Mouse (Mus musculus) gastrocnemius, postnatal 14 days (tissue): ENCODE results near the gene Map4k5. TPM values are rescaled to one million over a fixed set of nuclear protein-coding genes. Genes with fewer than 3 reads are reported as not detected.

Source experiments
- DNase-seq: peaks from one replicate; pipeline ENCODE4 v3.0.0; 2021; ENCODE audit warnings: mixed read lengths
- intact Hi-C: fragments of 180-260 bp; cut with DNase I; formaldehyde crosslinking; loops from one replicate; pipeline ENCODE4 v1.15.1; 2025; ENCODE audit warnings: low total_unique reads
- total RNA-seq, 2 experiments: library from RNA; stranded (reverse); gene quantifications; 2 replicates each; pipeline ENCODE4 v1.2.3; 2021

Map4k5 gene
- total RNA-seq, 2 experiments from 2014 or later: 20.3 to 21.3 TPM

GRCm38 (mm10) chr12:69890476-69890875, 2.5 kb downstream of the Map4k5 start:
- DNase-seq: no peak
- intact Hi-C loops: loop anchor here (10.0 kb wide), 1 partner anchor 56 kb away; no protein-coding TSS in a partner anchor

GRCm38 (mm10) chr12:69890051-69890450, 2.9 kb downstream of the Map4k5 start:
- no peak for DNase-seq
- intact Hi-C loops: loop anchor here (10.0 kb wide), 1 partner anchor 55 kb away; no protein-coding TSS in a partner anchor

- intact Hi-C loops: no loop called here
- DNase-seq: no peak
Measured at GRCm38 (mm10) chr12:69888345-69888744, 4.7 kb downstream of the Map4k5 start.

GRCm38 (mm10) chr12:69887776-69888175, 5.2 kb downstream of the Map4k5 start:
- intact Hi-C loops: no loop called here
- no peak for DNase-seq

- no peak for DNase-seq
- intact Hi-C loops: no loop called here
Measured at GRCm38 (mm10) chr12:69885170-69885923, 7.7 kb downstream of the Map4k5 start.

DNA sequence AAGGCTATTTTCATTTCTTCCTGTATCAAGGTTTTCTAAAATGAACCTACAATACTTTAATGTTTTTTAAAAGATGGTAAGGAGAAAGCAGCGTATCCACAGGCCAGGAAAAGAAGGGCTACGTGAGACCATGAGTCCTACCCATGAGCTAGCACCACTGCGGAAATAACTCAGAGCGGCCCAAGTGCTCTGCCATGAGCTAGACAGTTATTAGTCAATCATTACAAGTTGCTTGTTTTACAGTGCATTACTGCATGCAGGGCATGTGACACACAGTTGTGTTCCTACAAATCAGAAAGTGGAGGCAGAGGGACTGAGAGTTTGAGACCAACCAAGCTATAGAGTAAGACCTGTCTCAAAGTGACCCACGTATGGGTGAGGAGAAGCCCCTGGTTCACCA, 8.9 kb downstream of the Map4k5 start:
- DNase-seq: no peak
- intact Hi-C loops: no loop called here

GRCm38 (mm10) chr12:69881198-69881905, 11.6 kb downstream of the Map4k5 start:
- intact Hi-C loops: no loop called here
- DNase-seq: no peak

GRCm38 (mm10) chr12:69879739-69880138, 13.3 kb downstream of the Map4k5 start:
- DNase-seq: no peak
- intact Hi-C loops: no loop called here

- no peak for DNase-seq
- intact Hi-C loops: no loop called here
Measured at GRCm38 (mm10) chr12:69879172-69879665, 13.8 kb downstream of the Map4k5 start.

DNA sequence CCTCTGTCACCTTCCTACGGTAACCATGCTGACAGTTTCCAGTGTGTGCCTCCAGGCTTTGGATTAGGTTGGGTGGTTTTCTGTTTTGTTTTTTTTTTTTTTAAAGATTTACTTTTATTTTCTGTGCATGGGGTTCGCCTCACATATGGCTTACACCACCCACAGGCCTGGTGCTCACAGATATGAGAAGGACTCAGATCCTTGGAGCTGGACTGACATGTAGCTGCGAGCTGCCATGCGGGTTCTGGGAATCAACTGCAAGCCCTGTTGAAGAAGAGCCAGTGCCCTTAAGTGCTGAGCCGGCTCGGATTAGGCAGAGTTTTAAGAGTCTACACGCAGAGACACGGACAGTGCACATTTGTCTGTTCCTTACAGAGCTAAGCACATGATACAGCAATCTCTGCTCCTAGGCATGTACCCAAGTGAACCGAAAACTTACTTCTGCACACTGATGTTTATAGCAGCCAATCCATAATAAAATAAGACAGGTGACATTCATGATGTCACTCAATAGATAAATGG, 15.1 kb downstream of the Map4k5 start:
- intact Hi-C loops: no loop called here

GRCm38 (mm10) chr12:69871632-69872031, 21.4 kb downstream of the Map4k5 start:
- intact Hi-C loops: no loop called here
- no peak for DNase-seq

More for the DNA sequence above, 15.1 kb downstream of the Map4k5 start:
- no peak for DNase-seq

DNA sequence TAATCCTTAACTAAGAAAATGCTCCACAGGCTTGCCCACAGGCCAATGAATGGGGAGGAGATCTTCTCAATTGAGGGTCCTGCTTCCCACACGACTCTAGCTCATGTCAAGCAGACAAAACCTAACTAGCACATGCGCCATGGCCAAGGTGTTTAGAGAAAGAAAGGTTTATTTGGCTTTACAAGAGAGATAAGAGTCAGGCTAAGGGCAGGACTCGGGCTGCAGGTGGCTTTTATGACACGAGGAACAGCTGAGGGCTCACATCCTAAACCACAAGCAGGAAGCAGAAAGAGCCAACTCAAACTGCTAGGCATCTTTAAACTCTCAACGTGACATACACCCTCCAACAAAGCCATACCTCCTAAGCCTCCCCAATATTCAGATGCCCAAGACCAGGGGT, 25.7 kb downstream of the Map4k5 start:
- no peak for DNase-seq
- intact Hi-C loops: no loop called here

- no peak for DNase-seq
- intact Hi-C loops: no loop called here
Measured at GRCm38 (mm10) chr12:69864164-69864692, 28.8 kb downstream of the Map4k5 start.

GRCm38 (mm10) chr12:69863505-69863904, 29.5 kb downstream of the Map4k5 start:
- no peak for DNase-seq
- intact Hi-C loops: no loop called here

DNA sequence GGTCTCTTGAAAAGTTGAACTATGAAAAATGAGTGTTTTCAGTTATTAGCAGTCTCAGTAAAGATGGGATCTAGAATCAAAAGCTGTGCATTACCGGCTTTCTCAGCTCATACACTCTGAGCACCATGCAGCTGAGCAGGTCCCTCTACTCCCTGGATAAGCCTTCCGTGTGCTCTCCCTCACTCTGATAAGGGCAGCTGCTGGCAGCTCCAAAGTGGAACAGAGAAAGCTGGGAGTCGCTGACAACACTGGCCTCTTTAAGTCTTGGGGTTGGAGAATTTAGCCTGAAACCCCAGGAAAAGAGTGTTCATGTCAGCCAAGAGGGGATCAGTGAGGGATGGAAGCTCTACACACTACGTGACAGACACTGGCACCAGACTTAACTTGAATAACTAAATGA, 34.2 kb downstream of the Map4k5 start:
- intact Hi-C loops: no loop called here

GRCm38 (mm10) chr12:69857597-69857996, 35.4 kb downstream of the Map4k5 start:
- intact Hi-C loops: no loop called here
- DNase-seq: no peak

More for the DNA sequence above, 34.2 kb downstream of the Map4k5 start:
- no peak for DNase-seq

- intact Hi-C loops: no loop called here
- no peak for DNase-seq
Measured at GRCm38 (mm10) chr12:69856398-69856797, 36.6 kb downstream of the Map4k5 start.

DNA sequence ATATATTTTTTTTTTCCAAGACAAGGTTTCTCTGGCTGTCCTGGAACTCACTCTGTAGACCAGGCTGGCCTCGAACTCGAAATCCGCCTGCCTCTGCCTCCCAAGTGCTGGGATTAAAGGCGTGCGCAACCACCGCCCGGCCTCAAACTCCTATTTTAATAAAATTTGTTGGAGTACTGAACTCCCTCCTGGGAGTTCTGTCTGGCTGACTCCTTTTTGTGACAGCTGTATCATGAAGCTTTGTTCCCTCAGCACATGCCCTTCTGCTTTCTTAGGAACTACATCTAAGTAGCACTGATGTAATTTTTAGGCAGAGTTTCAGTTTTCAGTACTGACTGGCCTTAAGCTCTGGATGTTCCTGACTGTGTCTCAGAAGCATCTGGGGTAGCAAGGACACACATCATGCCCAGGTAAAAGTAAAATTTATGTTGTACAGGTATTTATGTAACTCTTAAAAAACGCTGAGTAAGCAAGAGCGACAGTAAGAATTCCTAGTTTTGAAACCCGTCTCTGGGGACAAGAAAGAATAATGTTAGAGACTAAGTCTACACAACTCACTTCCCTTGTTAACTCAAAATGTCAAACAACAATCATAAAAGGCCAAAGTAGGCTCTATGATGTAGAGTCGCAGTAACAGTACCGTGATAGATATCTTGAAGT, 37.2 kb downstream of the Map4k5 start:
- no peak for DNase-seq
- intact Hi-C loops: no loop called here

GRCm38 (mm10) chr12:69853942-69854341, 39.1 kb downstream of the Map4k5 start:
- DNase-seq: no peak
- intact Hi-C loops: no loop called here

GRCm38 (mm10) chr12:69853387-69853786, 39.6 kb downstream of the Map4k5 start:
- intact Hi-C loops: no loop called here
- DNase-seq: no peak
